Mouse (Mus musculus) neural tube, embryonic 11.5 days (tissue): ENCODE data around the gene Bnipl. TPM values are rescaled to one million over a fixed set of nuclear protein-coding genes. Genes with fewer than 3 reads are reported as not detected.

Experiments
- ATAC-seq: fragments of 200-750 bp; cut with Nextera tagmentation; 2 replicates; pipeline ENCODE4 v1.8.0; 2017; ENCODE audit warnings: moderate number of reproducible peaks, mild to moderate bottlenecking, moderate TSS enrichment, moderate library complexity; ENCODE audit not compliant: insufficient read depth, low FRiP score, low TSS enrichment
- DNase-seq: peaks from one replicate; pipeline ENCODE4 v3.0.0-alpha.2; 2015; ENCODE audit warnings: low spot score
- H3K27ac ChIP-seq: fragments of 300-500 bp; sonication (generic); 2 replicates; pipeline ENCODE4 v1.5.1; 2014; ENCODE audit warnings: low read depth, mild to moderate bottlenecking, low read length
- H3K27me3 ChIP-seq: fragments of 300-500 bp; sonication (generic); 2 replicates; pipeline ENCODE4 v1.6.1; 2014; ENCODE audit warnings: mild to moderate bottlenecking, low read length, mixed read lengths; ENCODE audit not compliant: control insufficient read depth, insufficient read depth
- H3K36me3 ChIP-seq: fragments of 300-500 bp; sonication (generic); 2 replicates; pipeline ENCODE4 v1.6.1; 2014; ENCODE audit warnings: mild to moderate bottlenecking, low read length, moderate library complexity, mixed read lengths; ENCODE audit not compliant: control insufficient read depth, insufficient read depth
- H3K4me1 ChIP-seq: fragments of 300-500 bp; sonication (generic); 2 replicates; pipeline ENCODE4 v1.6.1; 2014; ENCODE audit warnings: low read length, mixed read lengths; ENCODE audit not compliant: control insufficient read depth, insufficient read depth
- H3K4me2 ChIP-seq: fragments of 300-500 bp; sonication (generic); 2 replicates; pipeline ENCODE4 v1.6.1; 2014; ENCODE audit warnings: low read depth, mild to moderate bottlenecking, moderate library complexity
- H3K4me3 ChIP-seq: fragments of 300-500 bp; sonication (generic); 2 replicates; pipeline ENCODE4 v1.5.1; 2014; ENCODE audit warnings: low read depth, low read length
- H3K9ac ChIP-seq: fragments of 300-500 bp; sonication (generic); 2 replicates; pipeline ENCODE4 v1.6.1; 2014; ENCODE audit warnings: mild to moderate bottlenecking, low read length
- H3K9me3 ChIP-seq: fragments of 300-500 bp; sonication (generic); 2 replicates; pipeline ENCODE4 v1.6.1; 2016; ENCODE audit warnings: low read length; ENCODE audit not compliant: control insufficient read depth
- WGBS: fragments of 180-500 bp; shearing (Covaris S2); extraction: QIAGEN DNeasy Blood & Tissue Kit; methylation state at CpG from one replicate; pipeline ENCODE4 v1.1.7; 2014; 5-methylcytosine and 5-hydroxymethylcytosine counted together
- polyA plus RNA-seq: library from polyadenylated mRNA; unstranded; fragments of >200 nt; fragmentation: Nextera tagmentation; extraction: Ambion mirVana; gene quantifications from 2 replicates; pipeline ENCODE4 v1.2.1, GENCODE M21; 2014

Bnipl gene
- polyA plus RNA-seq, result 0.31 and 0.54 TPM in 2 replicates

DNA sequence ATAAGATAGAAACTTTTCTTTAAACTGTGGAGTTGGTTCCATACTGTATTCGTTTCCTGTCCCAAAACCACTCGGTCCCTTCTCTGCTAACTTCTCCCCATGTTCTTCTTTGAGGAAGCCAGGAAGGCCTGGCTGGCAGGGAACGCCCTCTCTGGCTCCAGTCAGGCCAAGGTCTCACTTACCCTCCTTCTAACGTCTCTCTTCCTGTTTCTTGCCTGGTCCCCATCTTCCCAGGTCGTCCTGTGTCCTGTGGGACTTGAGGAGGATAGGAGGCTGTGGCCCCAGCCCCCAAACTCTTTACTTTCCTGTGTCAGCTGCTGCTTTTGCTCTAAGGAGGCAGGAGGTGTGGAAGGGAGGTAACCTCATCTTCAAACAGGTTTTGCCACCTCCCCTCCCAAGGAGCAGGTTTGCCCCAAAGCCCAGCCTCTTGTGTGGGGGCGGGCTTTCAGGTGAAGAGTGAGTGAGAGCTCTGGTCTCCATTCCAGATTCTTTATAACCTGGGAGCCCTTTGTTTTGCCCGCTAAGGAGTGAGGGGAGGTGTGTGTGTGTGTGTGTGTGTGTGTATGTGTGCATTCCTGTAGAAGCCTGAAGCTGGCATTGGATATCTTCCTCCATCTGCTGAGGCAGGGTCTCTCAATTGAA lies at the start of gene Bnipl:
TSS of gene Bnipl (minus strand) at position 411 of the 642 bp plus-strand sequence.
- ATAC-seq, result no peak
- no peak for DNase-seq
- Histone ChIP-seq H3K4me3 (no peak within 1 kb of the TSS), H3K9me3 (no peaks in the 10 kb centered on the region), H3K9ac (no peak within 1 kb of the TSS), H3K27ac (no peak within 1 kb of the TSS), H3K36me3 (peaks cover 3% of the 10 kb centered on the region; the same call in 1 of the 2 replicates), H3K4me2 (no peak within 1 kb of the TSS), H3K4me1 (no peaks in the 10 kb centered on the region), H3K27me3 (no peaks in the 10 kb centered on the region)
- 65% methylated on average over 7 of the region's 7 CpGs for WGBS

DNA sequence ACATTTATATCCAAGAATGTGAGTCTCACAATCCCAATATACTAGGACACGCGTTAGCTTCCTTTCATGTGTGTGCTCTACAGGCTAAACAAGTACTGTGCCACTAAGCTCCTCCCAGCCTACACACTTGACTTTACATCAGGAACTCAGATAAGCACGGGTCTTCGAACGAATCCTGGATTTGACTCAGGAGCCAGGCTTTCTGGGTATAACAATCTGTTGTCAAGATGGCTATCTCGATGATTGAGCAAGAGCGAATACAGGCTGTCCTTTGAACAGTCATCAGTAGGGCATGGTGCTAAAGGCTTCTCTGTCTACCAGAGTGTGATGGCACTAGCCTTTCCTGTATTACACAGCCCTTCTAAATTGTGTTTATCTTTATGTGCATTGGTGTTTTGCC lies 47.0 kb upstream of the Bnipl start:
- no peak for ATAC-seq
- no peak for DNase-seq

DNA sequence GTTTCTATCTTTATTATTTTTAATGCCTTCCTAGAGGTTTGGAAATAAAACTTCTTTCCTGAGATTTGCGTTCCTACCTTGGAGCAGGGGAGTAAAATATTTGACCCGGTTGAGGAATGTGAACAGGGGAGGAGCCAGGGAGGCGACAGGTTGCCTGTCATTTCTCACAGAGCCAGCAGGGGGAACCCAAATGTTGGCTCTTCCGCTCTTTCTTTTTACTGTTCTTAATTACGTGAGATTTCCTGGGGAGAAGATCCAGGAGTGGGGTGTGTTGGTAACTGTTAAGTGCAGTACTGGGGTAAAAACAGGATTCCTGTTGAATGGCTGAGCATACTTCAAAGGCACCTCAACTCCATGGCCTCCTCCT lies 45.1 kb upstream of the Bnipl start:
- H3K27me3 ChIP-seq, result no peaks in the 10 kb centered on the region
- no peak for ATAC-seq
- 13% methylated on average over 5 of the region's 5 CpGs for WGBS
- H3K36me3 ChIP-seq, result no peaks in the 10 kb centered on the region; the same call in none of the 2 replicates
- H3K9ac ChIP-seq, result no peak overlapping the region
- H3K4me2 ChIP-seq, result no peak overlapping the region
- H3K4me1 ChIP-seq, result no peaks in the 10 kb centered on the region
- no peak overlapping the region for H3K4me3 ChIP-seq
- H3K27ac ChIP-seq, result no peak overlapping the region
- peak; percentile 54 for DNase-seq
- H3K9me3 ChIP-seq, result no peaks in the 10 kb centered on the region

More for the DNA sequence above, 47.0 kb upstream of the Bnipl start:
- Histone ChIP-seq H3K9me3 (no peaks in the 10 kb centered on the region), H3K4me3 (no peak overlapping the region), H3K9ac (no peak overlapping the region), H3K27ac (no peak overlapping the region), H3K36me3 (no peaks in the 10 kb centered on the region; the same call in none of the 2 replicates), H3K4me2 (no peak overlapping the region), H3K27me3 (no peaks in the 10 kb centered on the region), H3K4me1 (no peaks in the 10 kb centered on the region)
- 92% methylated on average over 7 of the region's 7 CpGs for WGBS

DNA sequence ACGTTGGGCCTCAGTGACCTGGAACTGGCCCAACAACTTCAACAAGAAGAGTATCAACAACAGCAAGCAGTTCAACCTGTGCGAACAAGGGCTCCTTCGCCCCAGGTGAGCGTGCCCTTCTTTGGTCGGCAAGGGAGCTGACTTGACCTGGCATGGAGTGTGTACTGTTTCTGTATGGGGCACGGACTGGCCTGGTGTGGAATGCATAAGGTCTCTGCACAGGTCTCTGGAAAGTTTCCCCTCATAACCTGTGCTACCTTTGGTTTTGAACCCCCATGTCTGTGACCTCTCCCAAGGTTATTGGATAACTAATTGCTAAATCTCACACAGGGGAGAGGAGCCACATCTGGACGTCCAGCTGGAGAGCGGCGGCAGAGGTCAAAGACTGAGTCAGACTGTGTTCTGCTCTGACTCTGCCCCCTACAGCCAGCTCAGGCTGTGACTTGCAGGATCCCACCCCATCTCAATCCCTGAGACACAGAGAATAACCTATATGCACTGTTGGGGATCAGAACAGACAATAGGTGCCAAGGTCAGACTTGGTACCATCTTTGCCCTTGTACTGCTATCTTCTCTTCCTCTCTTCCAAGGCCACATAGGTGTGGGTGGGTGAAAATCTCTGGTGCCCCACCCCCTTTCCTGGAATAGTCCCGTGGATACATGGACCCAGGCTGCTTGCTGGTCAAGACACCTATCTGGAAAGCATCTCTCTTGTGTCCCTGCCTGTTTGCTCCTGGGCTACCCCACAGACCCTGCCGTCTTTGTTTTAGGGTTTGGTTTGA lies 44.5 kb upstream of the Bnipl start:
- 75% methylated on average over 11 of the region's 11 CpGs for WGBS
- Histone ChIP-seq H3K9me3 (no peaks in the 10 kb centered on the region), H3K4me1 (no peaks in the 10 kb centered on the region), H3K27ac (no peak overlapping the region), H3K36me3 (no peaks in the 10 kb centered on the region; the same call in none of the 2 replicates), H3K9ac (no peak overlapping the region), H3K4me3 (no peak overlapping the region), H3K4me2 (no peak overlapping the region), H3K27me3 (no peaks in the 10 kb centered on the region)
- no peak for DNase-seq
- ATAC-seq, result no peak

DNA sequence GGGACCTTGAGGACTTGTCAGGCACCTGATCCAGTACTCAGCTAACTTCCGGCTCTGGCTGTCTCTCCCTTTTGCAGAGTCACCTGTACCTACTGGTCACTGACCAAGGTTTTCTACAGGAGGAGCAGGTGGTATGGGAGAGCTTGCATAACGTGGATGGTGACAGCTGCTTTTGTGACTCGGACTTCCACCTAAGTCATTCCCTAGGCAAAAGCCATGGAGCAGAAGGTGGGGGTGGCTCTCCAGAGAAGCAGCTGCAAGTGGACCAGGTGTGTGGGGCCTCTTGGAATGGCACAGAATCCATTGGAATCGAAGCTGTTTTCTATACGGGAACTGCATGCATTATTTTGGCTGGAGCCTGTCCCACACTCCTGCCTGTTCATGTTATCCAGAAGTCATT lies 43.7 kb upstream of the Bnipl start:
- Histone ChIP-seq H3K27me3 (no peaks in the 10 kb centered on the region), H3K4me2 (no peak overlapping the region), H3K4me1 (no peaks in the 10 kb centered on the region), H3K36me3 (no peaks in the 10 kb centered on the region; the same call in none of the 2 replicates), H3K9me3 (no peaks in the 10 kb centered on the region), H3K27ac (no peak overlapping the region), H3K4me3 (no peak overlapping the region), H3K9ac (no peak overlapping the region)
- DNase-seq, result no peak
- 91% methylated on average over 5 of the region's 5 CpGs for WGBS
- no peak for ATAC-seq

DNA sequence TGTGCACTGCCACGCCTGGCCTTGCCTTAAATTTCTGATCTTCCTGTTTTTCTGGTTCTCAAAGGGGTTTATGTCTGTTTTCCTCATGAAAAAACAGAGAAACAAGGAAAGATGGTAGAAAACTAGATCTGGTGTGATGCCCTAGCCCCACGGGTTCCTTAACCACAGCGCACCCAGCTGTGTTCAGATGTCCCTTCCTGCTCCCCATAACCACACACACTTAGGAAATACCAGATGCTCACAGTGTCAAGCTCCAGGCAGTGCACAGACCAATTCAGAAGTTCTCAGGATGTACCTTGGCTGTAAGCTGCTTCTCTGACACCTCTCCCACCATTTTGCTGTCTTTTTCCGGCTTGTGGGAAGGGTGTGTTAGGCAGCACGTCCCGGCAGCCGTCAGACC lies 43.3 kb upstream of the Bnipl start:
- no peak overlapping the region for H3K4me2 ChIP-seq
- H3K27ac ChIP-seq, result no peak overlapping the region
- H3K4me3 ChIP-seq, result no peak overlapping the region
- no peaks in the 10 kb centered on the region for H3K27me3 ChIP-seq
- H3K9ac ChIP-seq, result no peak overlapping the region
- no peak for DNase-seq
- H3K36me3 ChIP-seq, result no peaks in the 10 kb centered on the region; the same call in none of the 2 replicates
- no peaks in the 10 kb centered on the region for H3K4me1 ChIP-seq
- H3K9me3 ChIP-seq, result no peaks in the 10 kb centered on the region
- no peak for ATAC-seq
- WGBS, result 93% methylated on average over 7 of the region's 7 CpGs

DNA sequence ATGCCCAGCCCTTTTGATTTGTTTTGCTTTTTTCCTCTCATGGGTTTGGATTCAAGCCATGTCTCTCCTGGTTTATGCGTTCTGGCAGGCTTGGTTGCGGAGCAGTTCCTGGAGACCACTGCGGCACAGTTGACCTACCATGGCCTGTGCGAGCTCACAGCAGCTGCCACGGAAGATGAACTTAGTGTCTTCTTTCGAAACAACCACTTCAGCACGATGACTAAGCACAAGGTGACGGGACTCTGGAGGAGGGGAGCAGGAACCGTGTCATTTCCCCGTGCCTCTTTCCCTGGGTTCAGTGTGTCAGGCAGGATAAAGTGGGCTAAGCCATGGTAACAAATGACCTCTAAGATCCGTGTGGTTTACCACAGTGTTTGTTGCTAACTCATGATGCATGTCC lies 42.5 kb upstream of the Bnipl start:
- Histone ChIP-seq H3K4me3 (no peak overlapping the region), H3K4me1 (no peaks in the 10 kb centered on the region), H3K9me3 (no peaks in the 10 kb centered on the region), H3K4me2 (no peak overlapping the region), H3K27me3 (no peaks in the 10 kb centered on the region), H3K9ac (no peak overlapping the region), H3K36me3 (no peaks in the 10 kb centered on the region; the same call in none of the 2 replicates), H3K27ac (no peak overlapping the region)
- DNase-seq (no peak), ATAC-seq (no peak)
- 88% methylated on average over 11 of the region's 11 CpGs for WGBS

DNA sequence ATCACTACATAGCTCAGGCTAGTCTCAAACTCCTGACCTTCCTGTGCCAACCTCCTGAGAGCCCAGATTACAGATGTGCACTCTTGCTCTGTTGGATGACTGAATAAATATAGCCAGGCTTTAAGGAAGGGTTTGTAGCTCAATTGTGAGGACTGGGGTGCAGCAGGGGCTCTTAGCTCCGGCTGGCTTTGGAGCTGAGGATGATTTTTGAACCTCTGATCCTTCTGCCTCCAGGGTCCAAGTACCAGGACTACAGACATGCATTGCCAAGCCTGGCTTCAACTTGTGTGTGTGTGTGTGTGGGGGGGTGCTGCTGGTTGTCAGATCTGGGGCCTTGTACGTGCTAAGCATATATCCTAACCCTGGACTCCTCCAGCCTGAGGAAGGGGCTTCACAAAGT lies 41.9 kb upstream of the Bnipl start:
- Histone ChIP-seq H3K27ac (no peak overlapping the region), H3K36me3 (peaks cover 2% of the 10 kb centered on the region), H3K9me3 (no peaks in the 10 kb centered on the region), H3K9ac (no peak overlapping the region), H3K4me3 (no peak overlapping the region), H3K4me2 (no peak overlapping the region), H3K4me1 (no peaks in the 10 kb centered on the region), H3K27me3 (no peaks in the 10 kb centered on the region)
- ATAC-seq (no peak), DNase-seq (no peak)
- WGBS, result 84% methylated on average over 2 of the region's 2 CpGs

DNA sequence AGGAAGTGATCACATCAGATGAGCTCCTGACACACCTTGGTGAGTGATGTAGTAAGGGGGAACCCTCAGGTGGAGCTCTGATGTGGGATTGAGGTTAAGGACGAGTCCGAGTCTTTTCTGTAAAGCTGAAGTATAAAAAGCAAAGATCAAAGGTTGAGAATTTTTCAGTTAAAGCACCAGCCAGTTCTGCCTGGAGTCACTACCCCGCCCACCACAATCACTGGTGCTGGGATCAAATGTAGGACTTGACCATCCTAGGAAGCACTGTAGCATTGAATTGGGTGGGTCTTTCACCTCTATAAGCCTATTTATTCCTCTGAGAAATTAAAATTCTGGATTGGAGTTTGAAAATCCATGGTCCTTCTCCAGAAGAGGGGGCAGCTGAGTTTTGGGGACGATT lies 40.0 kb upstream of the Bnipl start:
- H3K9ac ChIP-seq, result no peak overlapping the region
- H3K4me3 ChIP-seq, result no peak overlapping the region
- DNase-seq, result no peak
- H3K4me1 ChIP-seq, result no peaks in the 10 kb centered on the region
- H3K27ac ChIP-seq, result no peak overlapping the region
- no peak for ATAC-seq
- no peak overlapping the region for H3K4me2 ChIP-seq
- no peaks in the 10 kb centered on the region for H3K9me3 ChIP-seq
- H3K36me3 ChIP-seq, result peaks cover 2% of the 10 kb centered on the region
- WGBS, result 89% methylated on average over 4 of the region's 4 CpGs
- H3K27me3 ChIP-seq, result no peaks in the 10 kb centered on the region
